Mouse (Mus musculus): ENCODE data around the gene Arhgap19. TPM values are rescaled to one million over a fixed set of nuclear protein-coding genes. Genes with fewer than 3 reads are reported as not detected.
A peak's percentile ranks its signal among the peaks of the same experiment; 100 is the strongest.

Gene Arhgap19
- total and polyA plus RNA-seq, 3 experiments: 20.4 to 36.8 (median 30.1) TPM

DNA sequence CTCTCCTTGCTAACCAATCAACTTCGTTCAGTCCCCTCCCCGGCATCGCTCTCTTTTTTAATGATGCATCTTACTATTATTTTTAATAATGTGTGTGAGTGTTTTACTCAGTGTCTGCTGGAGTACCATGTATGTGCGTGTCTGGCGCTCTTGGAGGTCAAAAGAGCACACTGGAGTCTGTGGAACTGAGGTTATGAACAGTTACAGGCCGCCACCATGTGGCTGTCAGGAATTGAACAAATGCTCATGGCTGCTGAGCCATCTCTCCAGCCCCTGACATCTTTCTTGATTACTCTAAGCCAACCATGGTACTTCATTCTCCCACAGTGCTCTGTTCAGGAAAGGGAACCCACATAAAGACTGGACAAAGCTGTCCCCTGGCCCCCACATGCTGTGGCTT is 42.1 kb downstream of the Arhgap19 start:
- no peak overlapping the region for H3K4me2 ChIP-seq (ENCODE audit: insufficient read depth, low read depth, poor library complexity, severe bottlenecking)
- no peak overlapping the region for H3K27ac ChIP-seq (ENCODE audit: insufficient read depth, low read depth)
- H3K79me2 ChIP-seq (replicated peaks; ENCODE audit: control insufficient read depth, extremely low read depth, insufficient read depth, poor library complexity, severe bottlenecking): no peaks in the 10 kb centered on the region
- no peaks in the 10 kb centered on the region for H3K9me3 ChIP-seq (replicated peaks; ENCODE audit: low read length)
- TF ChIP-seq UBTF (IDR thresholded peaks at IDR 0.05; ENCODE audit: low read depth, low read length): no peak
- TF ChIP-seq HCFC1 (IDR thresholded peaks at IDR 0.05; ENCODE audit: low read depth, low read length): no peak
- TF ChIP-seq RAD21 (IDR thresholded peaks at IDR 0.05; ENCODE audit: low read depth, low read length): peak; percentile 51
- no peak for TF ChIP-seq KAT2A (IDR thresholded peaks at IDR 0.05; ENCODE audit: insufficient replicate concordance, low read length)
- no peak for TF ChIP-seq ZC3H11A (IDR thresholded peaks at IDR 0.05; ENCODE audit: low read depth, low read length)
- TF ChIP-seq BHLHE40 (IDR thresholded peaks at IDR 0.05; ENCODE audit: low read depth, low read length): no peak
- peak; percentile 46 for TF ChIP-seq SMC3 (IDR thresholded peaks at IDR 0.05; ENCODE audit: low read depth, low read length)
- no peak for TF ChIP-seq RCOR1 (conservative IDR thresholded peaks at IDR 0.05; ENCODE audit: low read depth, low read length)
- TF ChIP-seq TCF12 (IDR thresholded peaks at IDR 0.05; ENCODE audit: low read depth, low read length): no peak
- TF ChIP-seq PAX5 (IDR thresholded peaks at IDR 0.05; ENCODE audit: low read length): no peak
- no peak for TF ChIP-seq GABPA (IDR thresholded peaks at IDR 0.05; ENCODE audit: insufficient replicate concordance, low read depth, low read length)
- no peak for TF ChIP-seq ETS1 (conservative IDR thresholded peaks at IDR 0.05; ENCODE audit: low read depth, low read length)
- no peak for TF ChIP-seq USF1 (IDR thresholded peaks at IDR 0.05; ENCODE audit: low read depth, low read length)
- peak in 1 of 2 experiments; percentile 57; a peak in 2 of 4 replicates for TF ChIP-seq CTCF (conservative IDR thresholded peaks at IDR 0.05 in 1 of 2, IDR thresholded peaks at IDR 0.05 in 1 of 2; ENCODE audit: low read depth in 2 of 2, low read length in 2 of 2)
- no peak overlapping the region for H3K9ac ChIP-seq (ENCODE audit: insufficient read depth, low read depth)
- in situ Hi-C loops (cut with MboI; ENCODE audit: low pct_ligation_motif_present, low pct_unique_long_range_greater_than_20kb, low sequenced_read_pairs): loop anchor here (5.0 to 25.0 kb wide), 2 partner anchors 102 to 447 kb away; no protein-coding TSS in a partner anchor
- H3K4me3 ChIP-seq (replicated peaks in 1 of 3; ENCODE audit: low read depth in 2 of 3, low read length in 2 of 3, poor library complexity in 1 of 3): no peak overlapping the region
- dilution Hi-C loops (cut with MboI; ENCODE audit: extremely low pct_ligation_motif_present, extremely low pct_unique_long_range_greater_than_20kb, low sequenced_read_pairs): no loop called here
- peaks cover 3 to 18% of the 10 kb centered on the region in 2 experiments; a peak in 3 of 4 replicates for H3K4me1 ChIP-seq (ENCODE audit: control insufficient read depth in 1 of 2, insufficient read depth in 2 of 2)
- H3K36me3 ChIP-seq (replicated peaks in 1 of 2; ENCODE audit: control insufficient read depth in 1 of 2, insufficient read depth in 1 of 2, low read length in 1 of 2): peaks cover 0 to 19% of the 10 kb centered on the region in 2 experiments
- no peak for DNase-seq (ENCODE audit: extremely low read depth)
- no peaks in the 10 kb centered on the region for H3K27me3 ChIP-seq (replicated peaks)

DNA sequence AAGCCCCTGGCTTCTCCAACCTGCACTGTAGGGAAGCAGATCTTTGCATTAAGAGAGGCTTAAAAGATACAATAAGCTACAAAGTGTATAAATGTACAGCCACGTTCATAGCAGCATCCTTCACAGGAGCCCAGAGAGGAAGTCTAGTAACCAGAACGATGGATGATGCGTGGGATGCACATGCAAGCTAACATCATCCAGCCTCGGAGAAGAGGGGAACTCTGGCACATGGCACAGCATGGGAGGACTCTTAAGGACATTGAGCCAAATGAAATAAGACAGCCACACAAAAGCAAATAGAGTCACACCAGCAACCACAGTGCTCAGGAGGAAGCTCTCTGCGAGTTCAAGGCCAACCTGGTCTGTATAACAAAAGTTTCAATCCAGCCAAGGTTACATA is 42.6 kb downstream of the Arhgap19 start:
- in situ Hi-C loops (cut with MboI; ENCODE audit: low pct_ligation_motif_present, low pct_unique_long_range_greater_than_20kb, low sequenced_read_pairs): loop anchor here (5.0 to 25.0 kb wide), 2 partner anchors 102 to 447 kb away; no protein-coding TSS in a partner anchor
- no peak for DNase-seq (ENCODE audit: extremely low read depth)
- H3K27me3 ChIP-seq (replicated peaks): no peaks in the 10 kb centered on the region
- H3K4me3 ChIP-seq (replicated peaks in 1 of 3; ENCODE audit: low read depth in 2 of 3, low read length in 2 of 3, poor library complexity in 1 of 3): no peak overlapping the region
- H3K27ac ChIP-seq (ENCODE audit: insufficient read depth, low read depth): no peak overlapping the region
- no peaks in the 10 kb centered on the region for H3K9me3 ChIP-seq (replicated peaks; ENCODE audit: low read length)
- dilution Hi-C loops (cut with MboI; ENCODE audit: extremely low pct_ligation_motif_present, extremely low pct_unique_long_range_greater_than_20kb, low sequenced_read_pairs): no loop called here
- TF ChIP-seq ZNF384 (IDR thresholded peaks at IDR 0.05; ENCODE audit: low read depth, low read length) (no peak), CHD2 (IDR thresholded peaks at IDR 0.05; ENCODE audit: low read length) (no peak), MAFK (IDR thresholded peaks at IDR 0.05; ENCODE audit: insufficient replicate concordance, low read length) (no peak), MEF2A (IDR thresholded peaks at IDR 0.05; ENCODE audit: borderline replicate concordance, low read depth, low read length) (no peak), ELF1 (IDR thresholded peaks at IDR 0.05; ENCODE audit: low read depth, low read length) (no peak), CTCF (conservative IDR thresholded peaks at IDR 0.05 in 1 of 2, IDR thresholded peaks at IDR 0.05 in 1 of 2; ENCODE audit: low read depth in 2 of 2, low read length in 2 of 2) (no peak), IRF4 (IDR thresholded peaks at IDR 0.05; ENCODE audit: low read depth, low read length) (no peak), JUN (IDR thresholded peaks at IDR 0.05; ENCODE audit: insufficient read depth, low read depth, low read length) (no peak)
- peaks cover 3 to 17% of the 10 kb centered on the region in 2 experiments; a peak in 3 of 4 replicates for H3K4me1 ChIP-seq (ENCODE audit: control insufficient read depth in 1 of 2, insufficient read depth in 2 of 2)
- no peak overlapping the region for H3K9ac ChIP-seq (ENCODE audit: insufficient read depth, low read depth)
- H3K79me2 ChIP-seq (replicated peaks; ENCODE audit: control insufficient read depth, extremely low read depth, insufficient read depth, poor library complexity, severe bottlenecking): no peaks in the 10 kb centered on the region
- peaks cover 0 to 15% of the 10 kb centered on the region in 2 experiments for H3K36me3 ChIP-seq (replicated peaks in 1 of 2; ENCODE audit: control insufficient read depth in 1 of 2, insufficient read depth in 1 of 2, low read length in 1 of 2)
- no peak overlapping the region for H3K4me2 ChIP-seq (ENCODE audit: insufficient read depth, low read depth, poor library complexity, severe bottlenecking)

Data from CH12.LX (cell line).